Mouse (Mus musculus) kidney, postnatal 0 days (tissue): ENCODE results near the gene Popdc2. TPM values are rescaled to one million over a fixed set of nuclear protein-coding genes. Genes with fewer than 3 reads are reported as not detected.

Source experiments
- ATAC-seq: fragments of 200-750 bp; cut with Nextera tagmentation; replicated peaks from 2 replicates; pipeline ENCODE4 v1.8.0; 2017; ENCODE audit warnings: low read depth, moderate number of reproducible peaks, moderate TSS enrichment, moderate library complexity; ENCODE audit not compliant: low FRiP score
- DNase-seq: peaks from one replicate; pipeline ENCODE4 v3.0.0-alpha.2; 2016; ENCODE audit warnings: low spot score
- H3K27ac ChIP-seq: fragments of 300-500 bp; sonication (generic); 2 replicates; pipeline ENCODE4 v1.5.1; 2014; ENCODE audit warnings: mild to moderate bottlenecking
- H3K27me3 ChIP-seq: fragments of 300-500 bp; sonication (generic); 2 replicates; pipeline ENCODE4 v1.6.1; 2014; ENCODE audit warnings: low read length, mixed read lengths; ENCODE audit not compliant: insufficient read depth
- H3K36me3 ChIP-seq: fragments of 300-500 bp; sonication (generic); 2 replicates; pipeline ENCODE4 v1.6.1; 2014; ENCODE audit warnings: low read length, mixed read lengths; ENCODE audit not compliant: insufficient read depth
- H3K4me1 ChIP-seq: fragments of 300-500 bp; sonication (generic); replicated peaks from 2 replicates; pipeline ENCODE4 v1.6.1; 2014; ENCODE audit warnings: antibody characterized with exemption, low read length, mixed read lengths; ENCODE audit not compliant: insufficient read depth
- H3K4me2 ChIP-seq: fragments of 300-500 bp; sonication (generic); 2 replicates; pipeline ENCODE4 v1.6.1; 2014; ENCODE audit warnings: mild to moderate bottlenecking, low read length, moderate library complexity, mixed read lengths
- H3K4me3 ChIP-seq: fragments of 300-500 bp; sonication (generic); replicated peaks from 2 replicates; pipeline ENCODE4 v1.5.1; 2014; ENCODE audit warnings: low read depth, low read length
- H3K9ac ChIP-seq: fragments of 300-500 bp; sonication (generic); 2 replicates; pipeline ENCODE4 v1.6.1; 2014; ENCODE audit warnings: low read depth, low read length
- H3K9me3 ChIP-seq: fragments of 300-500 bp; sonication (generic); replicated peaks from 2 replicates; pipeline ENCODE4 v1.6.1; 2016; ENCODE audit warnings: low read length, inconsistent platforms, mixed read lengths
- CTCF ChIP-seq: IDR thresholded peaks from 2 replicates; pipeline ENCODE4 v1.5.1; 2016; ENCODE audit warnings: antibody characterized with exemption, low read depth, mild to moderate bottlenecking, moderate library complexity
- WGBS: fragments of 180-500 bp; shearing (Covaris S2); extraction: QIAGEN DNeasy Blood & Tissue Kit; methylation state at CpG from one replicate; pipeline ENCODE4 v1.1.7; 2014; 5-methylcytosine and 5-hydroxymethylcytosine counted together
- polyA plus RNA-seq: library from polyadenylated mRNA; unstranded; fragments of >200 nt; fragmentation: Nextera tagmentation; extraction: Ambion mirVana; gene quantifications from 2 replicates; pipeline ENCODE4 v1.2.1, GENCODE M21; 2015

Popdc2 gene
- polyA plus RNA-seq, 1 experiment from 2014 or later: 0.55 TPM

GRCm38 (mm10) chr16:38366231-38366630 is 4.2 kb downstream of the Popdc2 start:
- no peak for ATAC-seq

GRCm38 (mm10) chr16:38368336-38368735 is 6.3 kb downstream of the Popdc2 start:
- DNase-seq (no peak), ATAC-seq (peak; percentile 69; the same call in 1 of the 2 replicates)
- 0 out of 2 replicates have a peak overlapping the region, but pooled peaks have one; percentile 14 for H3K4me2 ChIP-seq
- no peaks in the 10 kb centered on the region for H3K9me3 ChIP-seq
- H3K27ac ChIP-seq: no peak overlapping the region
- no peaks in the 10 kb centered on the region for H3K4me1 ChIP-seq
- H3K4me3 ChIP-seq: no peak overlapping the region
- no peak overlapping the region for H3K9ac ChIP-seq
- no peak for TF ChIP-seq CTCF
- no peaks in the 10 kb centered on the region for H3K27me3 ChIP-seq
- H3K36me3 ChIP-seq: no peaks in the 10 kb centered on the region
- WGBS: 27% methylated on average over 10 of the region's 10 CpGs

More at GRCm38 (mm10) chr16:38366231-38366630, 4.2 kb downstream of the Popdc2 start:
- H3K27ac ChIP-seq: no peak overlapping the region
- no peak for TF ChIP-seq CTCF
- H3K9ac ChIP-seq: no peak overlapping the region
- no peak for DNase-seq
- 0 out of 2 replicates have a peak, but pooled peaks cover 3% of the 10 kb centered on the region for H3K4me1 ChIP-seq
- no peak overlapping the region for H3K4me3 ChIP-seq
- WGBS: 69% methylated on average over 4 of the region's 4 CpGs
- no peaks in the 10 kb centered on the region for H3K9me3 ChIP-seq
- H3K36me3 ChIP-seq: no peaks in the 10 kb centered on the region
- no peak overlapping the region for H3K4me2 ChIP-seq
- no peaks in the 10 kb centered on the region for H3K27me3 ChIP-seq

- TF ChIP-seq CTCF: no peak
- Histone ChIP-seq H3K4me3 (no peak overlapping the region), H3K36me3 (no peaks in the 10 kb centered on the region), H3K4me2 (no peak overlapping the region), H3K27me3 (no peaks in the 10 kb centered on the region), H3K27ac (no peak overlapping the region), H3K9me3 (no peaks in the 10 kb centered on the region), H3K4me1 (no peaks in the 10 kb centered on the region), H3K9ac (no peak overlapping the region)
- ATAC-seq (no peak), DNase-seq (no peak)
- 85% methylated on average over 7 of the region's 7 CpGs for WGBS
Observed at GRCm38 (mm10) chr16:38369000-38369399, 7.0 kb downstream of the Popdc2 start.

GRCm38 (mm10) chr16:38369431-38369830 is 7.4 kb downstream of the Popdc2 start:
- Histone ChIP-seq H3K27ac (no peak overlapping the region), H3K9me3 (no peaks in the 10 kb centered on the region), H3K36me3 (no peaks in the 10 kb centered on the region), H3K4me3 (no peak overlapping the region), H3K4me2 (no peak overlapping the region), H3K27me3 (no peaks in the 10 kb centered on the region), H3K4me1 (no peaks in the 10 kb centered on the region), H3K9ac (no peak overlapping the region)
- DNase-seq: no peak
- no peak for ATAC-seq
- 88% methylated on average over 8 of the region's 8 CpGs for WGBS
- TF ChIP-seq CTCF: no peak

- no peak for TF ChIP-seq CTCF
- Histone ChIP-seq H3K4me3 (no peak overlapping the region), H3K27me3 (no peaks in the 10 kb centered on the region), H3K9ac (no peak overlapping the region), H3K36me3 (no peaks in the 10 kb centered on the region), H3K4me1 (no peaks in the 10 kb centered on the region), H3K4me2 (no peak overlapping the region), H3K27ac (no peak overlapping the region), H3K9me3 (no peaks in the 10 kb centered on the region)
- WGBS: 76% methylated on average over 4 of the region's 4 CpGs
- DNase-seq: no peak
- no peak for ATAC-seq
Observed at GRCm38 (mm10) chr16:38369992-38370484, 8.0 kb downstream of the Popdc2 start.

GRCm38 (mm10) chr16:38370633-38371374 is 8.8 kb downstream of the Popdc2 start:
- no peaks in the 10 kb centered on the region for H3K9me3 ChIP-seq
- no peaks in the 10 kb centered on the region for H3K27me3 ChIP-seq
- no peak for TF ChIP-seq CTCF
- H3K36me3 ChIP-seq: no peaks in the 10 kb centered on the region
- 60% methylated on average over 8 of the region's 8 CpGs for WGBS
- no peak overlapping the region for H3K4me2 ChIP-seq
- no peaks in the 10 kb centered on the region for H3K4me1 ChIP-seq
- no peak overlapping the region for H3K27ac ChIP-seq
- ATAC-seq: no peak
- DNase-seq: no peak
- no peak overlapping the region for H3K9ac ChIP-seq
- no peak overlapping the region for H3K4me3 ChIP-seq
